Mouse (Mus musculus): Measurements from ENCODE around the gene 1600014C23Rik.

The 1600014C23Rik gene

GRCm38 (mm10) chr17:45727983-45728723 is 5.5 kb downstream of the 1600014C23Rik start:
- H3K27me3 ChIP-seq (ENCODE audit: insufficient read depth, low read length), result peaks cover 36% of the 10 kb centered on the region
- no peak overlapping the region for H3K4me3 ChIP-seq (replicated peaks; ENCODE audit: low read length)
- H3K36me3 ChIP-seq (ENCODE audit: insufficient read depth, low read length), result no peaks in the 10 kb centered on the region
- TF ChIP-seq NANOG (IDR thresholded peaks at IDR 0.05; ENCODE audit: borderline replicate concordance, low read length), result no peak
- no peak for TF ChIP-seq CTCF (conservative IDR thresholded peaks at IDR 0.05; ENCODE audit: low read length)
- TF ChIP-seq POU5F1 (IDR thresholded peaks at IDR 0.05; ENCODE audit: borderline replicate concordance, low read length), result no peak
- no peaks in the 10 kb centered on the region for H3K9me3 ChIP-seq (ENCODE audit: low read length)
- peaks cover 84% of the 10 kb centered on the region for H3K4me1 ChIP-seq (replicated peaks; ENCODE audit: low read depth, low read length)

- no peak overlapping the region for H3K4me3 ChIP-seq (replicated peaks; ENCODE audit: low read length)
- H3K27me3 ChIP-seq (ENCODE audit: insufficient read depth, low read length), result peaks cover 35% of the 10 kb centered on the region
- peaks cover 79% of the 10 kb centered on the region for H3K4me1 ChIP-seq (replicated peaks; ENCODE audit: low read depth, low read length)
- TF ChIP-seq NANOG (IDR thresholded peaks at IDR 0.05; ENCODE audit: borderline replicate concordance, low read length) (no peak), POU5F1 (IDR thresholded peaks at IDR 0.05; ENCODE audit: borderline replicate concordance, low read length) (no peak), CTCF (conservative IDR thresholded peaks at IDR 0.05; ENCODE audit: low read length) (no peak)
- no peaks in the 10 kb centered on the region for H3K36me3 ChIP-seq (ENCODE audit: insufficient read depth, low read length)
- H3K9me3 ChIP-seq (ENCODE audit: low read length), result no peaks in the 10 kb centered on the region
These were observed 6.2 kb downstream of the 1600014C23Rik start for GRCm38 (mm10) chr17:45727481-45727880.

- H3K4me3 ChIP-seq (replicated peaks; ENCODE audit: low read length), result no peak overlapping the region; the same call in 1 of the 2 replicates
- peaks cover 37% of the 10 kb centered on the region for H3K27me3 ChIP-seq (ENCODE audit: insufficient read depth, low read length)
- TF ChIP-seq NANOG (IDR thresholded peaks at IDR 0.05; ENCODE audit: borderline replicate concordance, low read length) (no peak), POU5F1 (IDR thresholded peaks at IDR 0.05; ENCODE audit: borderline replicate concordance, low read length) (no peak), CTCF (conservative IDR thresholded peaks at IDR 0.05; ENCODE audit: low read length) (no peak)
- no peaks in the 10 kb centered on the region for H3K36me3 ChIP-seq (ENCODE audit: insufficient read depth, low read length)
- H3K4me1 ChIP-seq (replicated peaks; ENCODE audit: low read depth, low read length), result peaks cover 70% of the 10 kb centered on the region
- no peaks in the 10 kb centered on the region for H3K9me3 ChIP-seq (ENCODE audit: low read length)
These were observed 7.4 kb downstream of the 1600014C23Rik start for GRCm38 (mm10) chr17:45726249-45726648.

- no peaks in the 10 kb centered on the region for H3K9me3 ChIP-seq (ENCODE audit: low read length)
- H3K4me1 ChIP-seq (replicated peaks; ENCODE audit: low read depth, low read length), result peaks cover 60% of the 10 kb centered on the region
- no peaks in the 10 kb centered on the region for H3K36me3 ChIP-seq (ENCODE audit: insufficient read depth, low read length)
- TF ChIP-seq CTCF (conservative IDR thresholded peaks at IDR 0.05; ENCODE audit: low read length), result no peak
- TF ChIP-seq NANOG (IDR thresholded peaks at IDR 0.05; ENCODE audit: borderline replicate concordance, low read length), result no peak
- TF ChIP-seq POU5F1 (IDR thresholded peaks at IDR 0.05; ENCODE audit: borderline replicate concordance, low read length), result no peak
- H3K4me3 ChIP-seq (replicated peaks; ENCODE audit: low read length), result no peak overlapping the region
- H3K27me3 ChIP-seq (ENCODE audit: insufficient read depth, low read length), result peaks cover 39% of the 10 kb centered on the region
These were observed 9.1 kb downstream of the 1600014C23Rik start for GRCm38 (mm10) chr17:45724574-45724921.

GRCm38 (mm10) chr17:45723732-45724573 is 9.7 kb downstream of the 1600014C23Rik start:
- Histone ChIP-seq H3K4me3 (replicated peaks; ENCODE audit: low read length) (peak overlapping the region; percentile 69), H3K36me3 (ENCODE audit: insufficient read depth, low read length) (no peaks in the 10 kb centered on the region), H3K27me3 (ENCODE audit: insufficient read depth, low read length) (peaks cover 35% of the 10 kb centered on the region), H3K9me3 (ENCODE audit: low read length) (no peaks in the 10 kb centered on the region), H3K4me1 (replicated peaks; ENCODE audit: low read depth, low read length) (peaks cover 54% of the 10 kb centered on the region)
- TF ChIP-seq POU5F1 (IDR thresholded peaks at IDR 0.05; ENCODE audit: borderline replicate concordance, low read length), result no peak
- TF ChIP-seq CTCF (conservative IDR thresholded peaks at IDR 0.05; ENCODE audit: low read length), result peak; percentile 100

- Histone ChIP-seq H3K36me3 (ENCODE audit: insufficient read depth, low read length) (no peaks in the 10 kb centered on the region), H3K27me3 (ENCODE audit: insufficient read depth, low read length) (peaks cover 27% of the 10 kb centered on the region), H3K4me3 (replicated peaks; ENCODE audit: low read length) (no peak overlapping the region), H3K9me3 (ENCODE audit: low read length) (no peaks in the 10 kb centered on the region), H3K4me1 (replicated peaks; ENCODE audit: low read depth, low read length) (peaks cover 15% of the 10 kb centered on the region)
- TF ChIP-seq POU5F1 (IDR thresholded peaks at IDR 0.05; ENCODE audit: borderline replicate concordance, low read length), result no peak
- TF ChIP-seq CTCF (conservative IDR thresholded peaks at IDR 0.05; ENCODE audit: low read length), result peak; percentile 81
- no peak for TF ChIP-seq NANOG (IDR thresholded peaks at IDR 0.05; ENCODE audit: borderline replicate concordance, low read length)
These were observed 15.3 kb downstream of the 1600014C23Rik start for GRCm38 (mm10) chr17:45718323-45718722.

- H3K9me3 ChIP-seq (ENCODE audit: low read length), result no peaks in the 10 kb centered on the region
- H3K4me1 ChIP-seq (replicated peaks; ENCODE audit: low read depth, low read length), result peaks cover 4% of the 10 kb centered on the region; the same call in 1 of the 2 replicates
- H3K36me3 ChIP-seq (ENCODE audit: insufficient read depth, low read length), result no peaks in the 10 kb centered on the region
- TF ChIP-seq CTCF (conservative IDR thresholded peaks at IDR 0.05; ENCODE audit: low read length) (no peak), POU5F1 (IDR thresholded peaks at IDR 0.05; ENCODE audit: borderline replicate concordance, low read length) (no peak), NANOG (IDR thresholded peaks at IDR 0.05; ENCODE audit: borderline replicate concordance, low read length) (no peak)
- no peak overlapping the region for H3K4me3 ChIP-seq (replicated peaks; ENCODE audit: low read length)
- H3K27me3 ChIP-seq (ENCODE audit: insufficient read depth, low read length), result peaks cover 18% of the 10 kb centered on the region
These were observed 22.1 kb downstream of the 1600014C23Rik start for GRCm38 (mm10) chr17:45711525-45711924.

- H3K27me3 ChIP-seq (ENCODE audit: insufficient read depth, low read length), result peaks cover 18% of the 10 kb centered on the region
- H3K9me3 ChIP-seq (ENCODE audit: low read length), result no peaks in the 10 kb centered on the region
- H3K4me3 ChIP-seq (replicated peaks; ENCODE audit: low read length), result no peak overlapping the region
- no peak for TF ChIP-seq CTCF (conservative IDR thresholded peaks at IDR 0.05; ENCODE audit: low read length)
- no peak for TF ChIP-seq POU5F1 (IDR thresholded peaks at IDR 0.05; ENCODE audit: borderline replicate concordance, low read length)
- no peak for TF ChIP-seq NANOG (IDR thresholded peaks at IDR 0.05; ENCODE audit: borderline replicate concordance, low read length)
- no peaks in the 10 kb centered on the region for H3K36me3 ChIP-seq (ENCODE audit: insufficient read depth, low read length)
- H3K4me1 ChIP-seq (replicated peaks; ENCODE audit: low read depth, low read length), result peaks cover 4% of the 10 kb centered on the region; the same call in 1 of the 2 replicates
These were observed 23.2 kb downstream of the 1600014C23Rik start for GRCm38 (mm10) chr17:45710407-45710806.

Measured in E14TG2a.4 (cell line).